Mouse (Mus musculus) liver, embryonic 14.5 days (tissue): ENCODE results near the gene Yap1. TPM values are rescaled to one million over a fixed set of nuclear protein-coding genes. Genes with fewer than 3 reads are reported as not detected.

Experiments
- ATAC-seq: fragments of 200-750 bp; cut with Nextera tagmentation; 2 replicates; pipeline ENCODE4 v1.8.0; 2017; ENCODE audit warnings: moderate number of reproducible peaks, mild to moderate bottlenecking, moderate library complexity; ENCODE audit not compliant: insufficient read depth
- DNase-seq, 3 experiments: peaks; one replicate each; pipeline ENCODE4 v3.0.0-alpha.2; 2012 to 2013; ENCODE audit warnings: low read depth in 3 of 3, low spot score in 3 of 3
- H3K27ac ChIP-seq: fragments of 300-500 bp; sonication (generic); 2 replicates; pipeline ENCODE4 v1.5.1; 2014; ENCODE audit warnings: moderate library complexity, mild to moderate bottlenecking, control low read depth, inconsistent platforms
- H3K27me3 ChIP-seq: fragments of 300-500 bp; sonication (generic); 2 replicates; pipeline ENCODE4 v1.6.1; 2014; ENCODE audit warnings: mild to moderate bottlenecking, low read length, moderate library complexity; ENCODE audit not compliant: control insufficient read depth, insufficient read depth
- H3K36me3 ChIP-seq: fragments of 300-500 bp; sonication (generic); replicated peaks from 2 replicates; pipeline ENCODE4 v1.6.1; 2014; ENCODE audit warnings: low read depth; ENCODE audit not compliant: control insufficient read depth, insufficient read depth
- H3K4me1 ChIP-seq, 2 experiments: fragments of 200-500 bp in 1 of 2; fragments of 300-500 bp in 1 of 2; sonication (generic) in 1 of 2; replicated peaks; 2 replicates each; pipeline ENCODE4 v1.6.1; 2012 to 2014; ENCODE audit warnings: antibody characterized with exemption in 1 of 2, inconsistent platforms in 1 of 2, low read length in 1 of 2; ENCODE audit not compliant: control insufficient read depth in 2 of 2, insufficient read depth in 2 of 2
- H3K4me2 ChIP-seq: fragments of 300-500 bp; sonication (generic); 2 replicates; pipeline ENCODE4 v1.6.1; 2014; ENCODE audit warnings: low read depth, mild to moderate bottlenecking, control low read depth, moderate library complexity
- H3K4me3 ChIP-seq, 2 experiments: fragments of 200-500 bp in 1 of 2; fragments of 300-500 bp in 1 of 2; sonication (generic) in 1 of 2; 2 replicates each; pipeline ENCODE4 v1.5.1; 2012 to 2014; ENCODE audit warnings: low read depth in 2 of 2, low read length in 2 of 2, mild to moderate bottlenecking in 2 of 2, control low read depth in 1 of 2, inconsistent platforms in 1 of 2, moderate library complexity in 1 of 2; ENCODE audit not compliant: insufficient read depth in 1 of 2
- H3K9ac ChIP-seq: fragments of 300-500 bp; sonication (generic); replicated peaks from 2 replicates; pipeline ENCODE4 v1.6.1; 2014; ENCODE audit warnings: mild to moderate bottlenecking, control low read depth, moderate library complexity
- H3K9me3 ChIP-seq: fragments of 300-500 bp; sonication (generic); 2 replicates; pipeline ENCODE4 v1.6.1; 2016; ENCODE audit warnings: low read length, mixed read lengths; ENCODE audit not compliant: control insufficient read depth
- CTCF ChIP-seq: IDR thresholded peaks from 2 replicates; pipeline ENCODE4 v1.5.1; 2016; ENCODE audit warnings: antibody characterized with exemption, low read depth, control low read depth
- EP300 ChIP-seq: IDR thresholded peaks from 2 replicates; pipeline ENCODE4 v1.6.1; 2016; ENCODE audit warnings: antibody characterized with exemption, low read depth
- WGBS: fragments of 180-500 bp; shearing (Covaris S2); extraction: QIAGEN DNeasy Blood & Tissue Kit; methylation state at CpG from one replicate; pipeline ENCODE4 v1.1.7; 2014; ENCODE audit not compliant: insufficient replicate concordance; 5-methylcytosine and 5-hydroxymethylcytosine counted together
- polyA plus RNA-seq, 2 experiments: library from polyadenylated mRNA; depleted of rRNA in 1 of 2; stranded (reverse) in 1 of 2; unstranded in 1 of 2; fragments of >200 nt; fragmentation: Nextera tagmentation in 1 of 2; extraction: Ambion mirVana in 1 of 2; gene quantifications; 2 replicates each; pipeline versions ENCODE4 v1.2.1 to v1.2.3; 2012 to 2014

The Yap1 gene
- polyA plus RNA-seq, 2 experiments: 2.9 to 4.1 TPM

GRCm38 (mm10) chr9:8034143-8034542, 29.7 kb upstream of the Yap1 start:
- 38% methylated on average over 1 of the region's 1 CpGs for WGBS
- no peak overlapping the region for H3K4me2 ChIP-seq
- H3K27ac ChIP-seq: no peak overlapping the region
- H3K9ac ChIP-seq: no peak overlapping the region
- no peak overlapping the region for H3K4me3 ChIP-seq
- DNase-seq: no peak
- ATAC-seq: no peak
- H3K27me3 ChIP-seq: no peaks in the 10 kb centered on the region
- H3K4me1 ChIP-seq: no peaks in the 10 kb centered on the region; a peak in 1 of 4 replicates
- H3K36me3 ChIP-seq: no peaks in the 10 kb centered on the region
- no peaks in the 10 kb centered on the region for H3K9me3 ChIP-seq
- no peak for TF ChIP-seq CTCF
- TF ChIP-seq EP300: no peak

GRCm38 (mm10) chr9:8032847-8033246, 28.5 kb upstream of the Yap1 start:
- no peak for TF ChIP-seq CTCF
- TF ChIP-seq EP300: no peak
- Histone ChIP-seq H3K36me3 (no peaks in the 10 kb centered on the region), H3K27ac (no peak overlapping the region), H3K9ac (no peak overlapping the region), H3K9me3 (no peaks in the 10 kb centered on the region), H3K4me2 (no peak overlapping the region), H3K4me1 (no peaks in the 10 kb centered on the region; a peak in 1 of 4 replicates), H3K4me3 (no peak overlapping the region), H3K27me3 (no peaks in the 10 kb centered on the region)
- WGBS: 74% methylated on average over 5 of the region's 5 CpGs
- ATAC-seq (no peak), DNase-seq (no peak)

DNA sequence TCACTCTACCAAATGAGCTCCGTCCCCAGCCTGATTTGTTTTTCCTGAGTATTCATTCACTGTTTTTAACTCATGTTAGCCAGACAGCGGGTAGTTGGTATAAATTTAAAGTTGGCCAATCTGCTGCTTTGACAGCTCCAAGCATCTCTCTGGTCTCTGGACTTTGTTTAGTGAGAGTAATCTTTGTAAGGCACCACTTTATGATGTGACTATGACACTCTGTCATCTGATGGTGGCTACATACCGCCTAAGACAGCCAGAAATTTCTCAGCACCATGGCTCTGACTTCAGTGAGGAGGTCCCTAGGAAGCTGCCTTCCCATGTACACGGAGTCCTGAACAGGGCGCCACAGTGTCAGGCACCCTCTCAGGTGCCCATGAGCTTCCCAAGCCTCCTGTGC, 14.2 kb upstream of the Yap1 start:
- H3K9me3 ChIP-seq: no peaks in the 10 kb centered on the region
- H3K4me2 ChIP-seq: no peak overlapping the region
- H3K9ac ChIP-seq: no peak overlapping the region
- WGBS: 56% methylated on average over 5 of the region's 5 CpGs
- TF ChIP-seq CTCF (no peak), EP300 (no peak)
- no peak overlapping the region for H3K27ac ChIP-seq
- no peaks in the 10 kb centered on the region for H3K36me3 ChIP-seq
- ATAC-seq: no peak
- H3K27me3 ChIP-seq: no peaks in the 10 kb centered on the region; the same call in 1 of the 2 replicates
- no peaks in the 10 kb centered on the region for H3K4me1 ChIP-seq
- DNase-seq: no peak
- no peak overlapping the region for H3K4me3 ChIP-seq

DNA sequence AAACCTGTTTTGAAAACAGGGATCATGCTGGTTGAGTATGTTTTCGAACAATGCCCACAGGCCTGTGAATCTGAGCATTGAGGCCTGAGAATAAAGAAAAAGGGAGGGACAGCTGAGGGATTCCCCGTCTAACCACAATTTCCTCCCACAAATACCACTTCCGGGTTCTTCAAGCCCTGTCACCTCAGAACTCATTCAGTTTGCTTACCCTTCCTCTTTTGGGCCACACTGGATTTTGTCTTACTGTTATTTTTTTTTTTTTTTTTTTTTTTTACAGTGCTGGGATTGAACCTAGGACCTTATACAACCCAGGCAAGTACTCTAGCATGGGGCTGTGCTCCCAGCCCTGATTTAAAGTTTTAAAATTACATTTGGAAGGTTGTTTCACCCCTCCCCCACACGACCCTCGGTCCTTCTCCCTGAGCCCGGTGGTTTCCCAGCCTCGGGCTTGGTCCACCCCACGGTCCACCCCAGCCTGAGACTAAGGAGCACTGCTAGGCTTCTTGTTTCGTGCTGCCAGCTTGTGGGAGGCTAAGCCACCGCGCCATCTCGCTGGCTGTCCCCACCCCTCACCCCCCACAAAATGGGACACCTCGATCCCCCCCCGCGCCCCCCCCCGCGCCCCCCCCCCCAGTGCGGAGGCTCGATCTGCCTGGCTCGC, 13.0 kb upstream of the Yap1 start:
- peak in 1 of 3 experiments; percentile 14 for DNase-seq

GRCm38 (mm10) chr9:8003301-8004271, 810 bp downstream of the Yap1 start:
- peaks cover 60% of the 10 kb centered on the region for H3K27me3 ChIP-seq
- 2% methylated on average over 82 of the region's 82 CpGs for WGBS

More for the DNA sequence above, 13.0 kb upstream of the Yap1 start:
- TF ChIP-seq CTCF (no peak), EP300 (no peak)
- no peaks in the 10 kb centered on the region for H3K4me1 ChIP-seq
- no peak overlapping the region for H3K9ac ChIP-seq
- no peak overlapping the region for H3K27ac ChIP-seq
- H3K4me2 ChIP-seq: no peak overlapping the region
- no peaks in the 10 kb centered on the region for H3K9me3 ChIP-seq
- WGBS: 14% methylated on average over 14 of the region's 20 CpGs
- no peaks in the 10 kb centered on the region for H3K27me3 ChIP-seq
- no peak for ATAC-seq
- no peak overlapping the region for H3K4me3 ChIP-seq
- H3K36me3 ChIP-seq: no peaks in the 10 kb centered on the region

More at GRCm38 (mm10) chr9:8003301-8004271, 810 bp downstream of the Yap1 start:
- peak overlapping the region; percentile 49 for H3K4me2 ChIP-seq
- DNase-seq (no peak), ATAC-seq (peak; percentile 58)
- H3K4me3 ChIP-seq: peak overlapping the region; percentile 56 to 62
- TF ChIP-seq CTCF (no peak), EP300 (no peak)
- no peak overlapping the region for H3K27ac ChIP-seq
- peak overlapping the region; percentile 42; the same call in 1 of the 2 replicates for H3K9ac ChIP-seq
- H3K4me1 ChIP-seq: no peaks in the 10 kb centered on the region
- no peaks in the 10 kb centered on the region for H3K36me3 ChIP-seq
- H3K9me3 ChIP-seq: no peaks in the 10 kb centered on the region
